Mouse (Mus musculus): ENCODE results near the gene Hs1bp3. TPM values are rescaled to one million over a fixed set of nuclear protein-coding genes. Genes with fewer than 3 reads are reported as not detected.
A peak's percentile ranks its signal among the peaks of the same experiment; 100 is the strongest.

The Hs1bp3 gene
- polyA plus RNA-seq, 1 experiment from 2014 or later: 13.2 TPM

GRCm38 (mm10) chr12:8377169-8377568, 63.9 kb downstream of the Hs1bp3 start:
- no peak for ATAC-seq (ENCODE audit: low FRiP score)
- Histone ChIP-seq H3K4me1 (0 out of 2 replicates have a peak, but pooled peaks cover 4% of the 10 kb centered on the region), H3K4me2 (replicated peaks) (no peak overlapping the region), H3K9ac (no peak overlapping the region), H3K27ac (no peak overlapping the region), H3K9me3 (replicated peaks) (no peaks in the 10 kb centered on the region), H3K4me3 (no peak overlapping the region), H3K27me3 (no peaks in the 10 kb centered on the region), H3K36me3 (no peaks in the 10 kb centered on the region)
- WGBS: 81% methylated on average over 1 of the region's 1 CpGs

GRCm38 (mm10) chr12:8377955-8378620, 64.9 kb downstream of the Hs1bp3 start:
- no peaks in the 10 kb centered on the region for H3K27me3 ChIP-seq
- no peaks in the 10 kb centered on the region for H3K9me3 ChIP-seq (replicated peaks)
- 65% methylated on average over 9 of the region's 9 CpGs for WGBS
- H3K4me3 ChIP-seq: no peak overlapping the region
- H3K4me2 ChIP-seq (replicated peaks): no peak overlapping the region
- no peaks in the 10 kb centered on the region for H3K36me3 ChIP-seq
- no peak overlapping the region for H3K27ac ChIP-seq
- no peak overlapping the region for H3K9ac ChIP-seq
- ATAC-seq (ENCODE audit: low FRiP score): no peak
- 0 out of 2 replicates have a peak, but pooled peaks cover 4% of the 10 kb centered on the region for H3K4me1 ChIP-seq

- Histone ChIP-seq H3K9me3 (replicated peaks) (no peaks in the 10 kb centered on the region), H3K4me2 (replicated peaks) (no peak overlapping the region), H3K4me1 (0 out of 2 replicates have a peak, but pooled peaks cover 4% of the 10 kb centered on the region), H3K36me3 (no peaks in the 10 kb centered on the region), H3K9ac (no peak overlapping the region), H3K4me3 (no peak overlapping the region), H3K27me3 (no peaks in the 10 kb centered on the region), H3K27ac (no peak overlapping the region)
- ATAC-seq (ENCODE audit: low FRiP score): no peak
- WGBS: 64% methylated on average over 8 of the region's 8 CpGs
These were observed 66.7 kb downstream of the Hs1bp3 start for GRCm38 (mm10) chr12:8379795-8380521.

- 73% methylated on average over 9 of the region's 9 CpGs for WGBS
- Histone ChIP-seq H3K4me1 (0 out of 2 replicates have a peak, but pooled peaks cover 4% of the 10 kb centered on the region), H3K27me3 (no peaks in the 10 kb centered on the region), H3K4me3 (no peak overlapping the region), H3K36me3 (no peaks in the 10 kb centered on the region), H3K27ac (no peak overlapping the region), H3K9ac (no peak overlapping the region), H3K9me3 (replicated peaks) (no peaks in the 10 kb centered on the region), H3K4me2 (replicated peaks) (no peak overlapping the region)
- ATAC-seq (ENCODE audit: low FRiP score): no peak
These were observed 67.7 kb downstream of the Hs1bp3 start for GRCm38 (mm10) chr12:8380944-8381343.

GRCm38 (mm10) chr12:8381940-8382339, 68.7 kb downstream of the Hs1bp3 start:
- no peaks in the 10 kb centered on the region for H3K9me3 ChIP-seq (replicated peaks)
- no peaks in the 10 kb centered on the region for H3K27me3 ChIP-seq
- H3K4me2 ChIP-seq (replicated peaks): no peak overlapping the region
- no peak for ATAC-seq (ENCODE audit: low FRiP score)
- no peaks in the 10 kb centered on the region for H3K36me3 ChIP-seq
- H3K27ac ChIP-seq: no peak overlapping the region
- no peak overlapping the region for H3K4me3 ChIP-seq
- 81% methylated on average over 2 of the region's 2 CpGs for WGBS
- peaks cover 12% of the 10 kb centered on the region; the same call in 1 of the 2 replicates for H3K4me1 ChIP-seq
- H3K9ac ChIP-seq: no peak overlapping the region

- no peak overlapping the region for H3K9ac ChIP-seq
- H3K27ac ChIP-seq: no peak overlapping the region
- ATAC-seq (ENCODE audit: low FRiP score): no peak
- H3K4me1 ChIP-seq: peaks cover 12% of the 10 kb centered on the region; the same call in 1 of the 2 replicates
- H3K27me3 ChIP-seq: no peaks in the 10 kb centered on the region
- 86% methylated on average over 6 of the region's 6 CpGs for whole genome bisulfite sequencing
- H3K4me3 ChIP-seq: no peak overlapping the region
- H3K9me3 ChIP-seq (replicated peaks): no peaks in the 10 kb centered on the region
- H3K36me3 ChIP-seq: no peaks in the 10 kb centered on the region
- H3K4me2 ChIP-seq (replicated peaks): no peak overlapping the region
These were observed 70.6 kb downstream of the Hs1bp3 start for GRCm38 (mm10) chr12:8383822-8384221.

- no peak overlapping the region for H3K4me2 ChIP-seq (replicated peaks)
- H3K27me3 ChIP-seq: no peaks in the 10 kb centered on the region
- no peak overlapping the region for H3K9ac ChIP-seq
- H3K4me3 ChIP-seq: no peak overlapping the region
- ATAC-seq (ENCODE audit: low FRiP score): no peak
- peak overlapping the region; percentile 19; the same call in 1 of the 2 replicates for H3K27ac ChIP-seq
- H3K4me1 ChIP-seq: peaks cover 8% of the 10 kb centered on the region; the same call in 1 of the 2 replicates
- WGBS: 61% methylated on average over 6 of the region's 6 CpGs
- H3K36me3 ChIP-seq: no peaks in the 10 kb centered on the region
- H3K9me3 ChIP-seq (replicated peaks): 0 out of 2 replicates have a peak, but pooled peaks cover 2% of the 10 kb centered on the region
These were observed 73.3 kb downstream of the Hs1bp3 start for GRCm38 (mm10) chr12:8386451-8387011.

- Histone ChIP-seq H3K9me3 (replicated peaks) (0 out of 2 replicates have a peak, but pooled peaks cover 2% of the 10 kb centered on the region), H3K9ac (no peak overlapping the region), H3K36me3 (no peaks in the 10 kb centered on the region), H3K27ac (no peak overlapping the region), H3K27me3 (no peaks in the 10 kb centered on the region), H3K4me3 (no peak overlapping the region), H3K4me2 (replicated peaks) (no peak overlapping the region), H3K4me1 (peaks cover 8% of the 10 kb centered on the region; the same call in 1 of the 2 replicates)
- ATAC-seq (ENCODE audit: low FRiP score): no peak
- 95% methylated on average over 1 of the region's 1 CpGs for WGBS
These were observed 74.0 kb downstream of the Hs1bp3 start for GRCm38 (mm10) chr12:8387281-8387680.

GRCm38 (mm10) chr12:8388529-8389414, 75.5 kb downstream of the Hs1bp3 start:
- Histone ChIP-seq H3K27me3 (no peaks in the 10 kb centered on the region), H3K4me3 (no peak overlapping the region), H3K9me3 (replicated peaks) (0 out of 2 replicates have a peak, but pooled peaks cover 2% of the 10 kb centered on the region), H3K4me2 (replicated peaks) (no peak overlapping the region), H3K36me3 (no peaks in the 10 kb centered on the region), H3K4me1 (peaks cover 8% of the 10 kb centered on the region; the same call in 1 of the 2 replicates), H3K9ac (no peak overlapping the region), H3K27ac (no peak overlapping the region)
- no peak for ATAC-seq (ENCODE audit: low FRiP score)
- 86% methylated on average over 4 of the region's 4 CpGs for WGBS

- no peaks in the 10 kb centered on the region for H3K36me3 ChIP-seq
- H3K27ac ChIP-seq: no peak overlapping the region
- ATAC-seq (ENCODE audit: low FRiP score): no peak
- H3K4me2 ChIP-seq (replicated peaks): no peak overlapping the region
- H3K9ac ChIP-seq: no peak overlapping the region
- no peaks in the 10 kb centered on the region for H3K27me3 ChIP-seq
- 92% methylated on average over 5 of the region's 5 CpGs for WGBS
- H3K4me3 ChIP-seq: no peak overlapping the region
- 0 out of 2 replicates have a peak, but pooled peaks cover 2% of the 10 kb centered on the region for H3K9me3 ChIP-seq (replicated peaks)
- peaks cover 3% of the 10 kb centered on the region; the same call in 1 of the 2 replicates for H3K4me1 ChIP-seq
These were observed 80.0 kb downstream of the Hs1bp3 start for GRCm38 (mm10) chr12:8393226-8393625.
